Mouse (Mus musculus) cortical plate, adult 2 months (tissue): Measurements from ENCODE around the gene Olfr113. TPM values are rescaled to one million over a fixed set of nuclear protein-coding genes. Genes with fewer than 3 reads are reported as not detected.

Source experiments
- polyA plus RNA-seq: library from polyadenylated mRNA; depleted of rRNA; stranded (reverse); fragments of >200 nt; gene quantifications from 2 replicates; pipeline ENCODE4 v1.2.3, GENCODE M21; 2012; rRNA removed

The Olfr113 gene
- polyA plus RNA-seq, 1 experiment: not detected

Other genes starting within 250 kb of the Olfr113 start
- gene Olfr103, start 238.0 kb downstream of the Olfr113 start, polyA plus RNA-seq: not detected in 2 replicates
- gene Olfr104-ps, start 218.1 kb downstream of the Olfr113 start, polyA plus RNA-seq: not detected in 2 replicates
- gene Olfr105-ps, start 198.6 kb downstream of the Olfr113 start, polyA plus RNA-seq: not detected in 2 replicates
- gene Olfr106-ps, start 187.3 kb downstream of the Olfr113 start, polyA plus RNA-seq: not detected in 2 replicates
- gene Olfr107, start 178.4 kb downstream of the Olfr113 start, polyA plus RNA-seq: not detected in 2 replicates
- not detected in 2 replicates for gene Olfr108, start 132.2 kb downstream of the Olfr113 start, polyA plus RNA-seq
- gene Olfr109, start 118.7 kb downstream of the Olfr113 start, polyA plus RNA-seq: not detected in 2 replicates
- not detected in 2 replicates for gene H2-M2, start 94.1 kb downstream of the Olfr113 start, polyA plus RNA-seq
- gene Olfr110, start 85.2 kb downstream of the Olfr113 start, polyA plus RNA-seq: 0.15 and 0.19 TPM in 2 replicates
- 0.15 and 0.42 TPM in 2 replicates for gene Olfr111, start 69.6 kb downstream of the Olfr113 start, polyA plus RNA-seq
- gene Olfr112, start 8.2 kb downstream of the Olfr113 start, polyA plus RNA-seq: not detected in 2 replicates
- gene Olfr114, start 15.1 kb upstream of the Olfr113 start, polyA plus RNA-seq: not detected in 2 replicates
- not detected in 2 replicates for gene Olfr115, start 49.4 kb upstream of the Olfr113 start, polyA plus RNA-seq
- gene Olfr116, start 49.5 kb upstream of the Olfr113 start, polyA plus RNA-seq: not detected in 2 replicates
- not detected in 2 replicates for gene Olfr117, start 86.1 kb upstream of the Olfr113 start, polyA plus RNA-seq
- not detected in 2 replicates for gene Olfr118, start 89.3 kb upstream of the Olfr113 start, polyA plus RNA-seq
- not detected in 2 replicates for gene Olfr119, start 118.9 kb upstream of the Olfr113 start, polyA plus RNA-seq
- not detected in 2 replicates for gene Olfr120, start 144.1 kb upstream of the Olfr113 start, polyA plus RNA-seq
- gene Olfr121, start 171.2 kb upstream of the Olfr113 start, polyA plus RNA-seq: not detected in 2 replicates
- not detected in 2 replicates for gene Olfr122, start 190.9 kb upstream of the Olfr113 start, polyA plus RNA-seq
- gene Olfr123, start 215.9 kb upstream of the Olfr113 start, polyA plus RNA-seq: not detected in 2 replicates
- not detected in 2 replicates for gene Olfr124, start 222.2 kb upstream of the Olfr113 start, polyA plus RNA-seq